Mouse (Mus musculus) heart, postnatal 25 days (tissue): ENCODE measurements around the gene Eral1. TPM values are rescaled to one million over a fixed set of nuclear protein-coding genes. Genes with fewer than 3 reads are reported as not detected.
A peak's percentile ranks its signal among the peaks of the same experiment; 100 is the strongest.
"Not testable (repeated sequence)": the region's sequence is repeated elsewhere in the genome, so short reads cannot be mapped to it uniquely, and the experiment has no call there.

Experiments
- DNase-seq: peaks from one replicate; pipeline ENCODE4 v3.0.0; 2022; ENCODE audit warnings: low spot score
- intact Hi-C: fragments of 180-260 bp; cut with DNase I; formaldehyde crosslinking; loops from one replicate; pipeline ENCODE4 v1.15.1; 2025
- microRNA-seq: library from miRNA; unstranded; fragments of <30 nt; microRNA quantifications from one replicate; pipeline ENCODE4 v1.2.0, GENCODE M21; 2022
- total RNA-seq, 2 experiments: library from RNA; stranded (reverse); gene quantifications; 2 replicates each; pipeline ENCODE4 v1.2.3; 2021

The Eral1 gene
- total RNA-seq, 2 experiments from 2014 or later = 25.7 to 27.6 TPM

DNA sequence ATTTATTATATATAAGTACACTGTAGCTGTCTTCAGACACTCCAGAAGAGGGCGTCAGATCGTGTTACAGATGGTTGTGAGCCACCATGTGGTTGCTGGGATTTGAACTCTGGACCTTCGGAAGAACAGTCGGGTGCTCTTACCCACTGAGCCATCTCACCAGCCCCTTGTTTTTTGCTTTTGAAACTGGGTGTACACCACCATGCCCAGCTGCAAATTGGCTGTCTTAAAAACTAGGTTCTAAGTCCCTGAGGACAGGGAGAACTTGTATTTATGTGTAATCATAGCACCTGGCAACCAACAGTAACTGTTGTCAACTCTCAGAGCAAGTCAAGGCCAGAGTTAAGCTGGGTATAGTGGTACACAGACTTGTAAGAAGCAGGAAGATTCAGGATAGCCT is 31.5 kb downstream of the Eral1 start:
- intact Hi-C loops, DNase-seq: not testable (repeated sequence)

DNA sequence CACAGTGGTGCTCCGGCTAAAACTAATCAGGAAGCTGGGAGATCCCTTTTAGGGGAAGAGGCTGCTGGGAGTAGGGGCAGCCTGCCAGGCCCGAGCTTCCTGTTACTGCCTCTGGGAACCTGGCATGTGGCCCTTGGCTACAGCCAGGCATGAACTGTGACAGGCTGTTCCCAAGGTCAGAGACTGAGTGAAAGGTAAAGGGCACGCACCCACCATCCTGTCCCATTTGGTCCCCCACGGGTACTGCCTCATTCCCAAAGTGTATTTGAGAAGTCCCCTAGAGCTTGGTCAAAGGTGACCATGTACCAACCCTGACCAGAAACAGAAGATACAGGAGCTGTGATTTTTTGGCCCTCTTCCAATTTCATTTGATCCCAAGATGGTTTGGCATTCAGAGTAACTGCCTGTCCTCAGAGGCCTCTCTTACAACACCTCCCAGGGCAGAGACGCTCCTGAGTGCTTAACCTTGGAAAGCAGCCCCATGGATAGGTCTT is 35.4 kb downstream of the Eral1 start:
- intact Hi-C loops = no loop called here
- peak; percentile 79 for DNase-seq

DNA sequence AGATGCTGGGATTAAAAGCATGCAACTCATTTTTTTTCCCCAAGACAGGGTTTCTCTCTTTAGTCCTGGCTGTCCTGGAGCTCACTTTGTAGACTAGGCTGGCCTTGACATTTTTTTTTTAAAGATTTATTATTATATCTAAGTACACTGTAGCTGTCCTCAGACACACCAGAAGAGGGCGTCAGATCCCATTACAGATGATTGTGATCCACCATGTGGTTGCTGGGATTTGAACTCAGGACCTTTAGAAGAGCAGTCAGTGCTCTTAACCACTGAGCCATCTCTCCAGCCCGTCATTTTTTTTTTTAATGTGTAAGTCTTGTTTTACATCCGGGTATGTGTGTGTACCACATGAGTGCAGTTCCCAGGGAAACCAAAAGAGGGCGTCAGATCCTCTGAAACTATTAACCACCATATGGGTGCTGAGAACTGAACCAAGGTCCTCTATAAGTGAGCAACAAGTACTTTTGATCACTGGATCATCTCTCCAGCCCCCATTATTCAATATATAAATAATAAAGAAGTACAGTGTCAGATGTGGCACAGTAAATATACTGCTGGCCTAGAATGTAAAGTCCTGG is 37.8 kb downstream of the Eral1 start:
- intact Hi-C loops, DNase-seq: not testable (repeated sequence)

DNA sequence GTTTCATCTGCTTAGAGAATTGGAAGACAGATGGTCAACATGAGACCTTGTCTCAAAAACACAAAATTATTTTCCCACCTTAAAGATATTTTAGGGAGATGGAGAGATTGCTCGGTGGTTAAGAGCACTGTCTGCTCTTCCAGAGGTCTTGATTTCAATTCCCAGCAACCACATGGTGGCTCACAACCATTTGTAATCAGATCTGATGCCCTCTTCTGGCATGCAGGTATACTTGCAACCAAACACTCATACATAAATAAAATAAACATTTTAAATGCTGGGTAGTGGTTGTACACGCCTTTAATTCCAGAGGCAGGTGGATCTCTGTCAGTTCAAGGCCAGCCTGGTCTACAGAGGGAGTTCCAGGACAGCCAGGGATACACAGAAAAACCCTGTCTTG is 39.3 kb downstream of the Eral1 start:
- intact Hi-C loops = no loop called here
- DNase-seq = no peak

DNA sequence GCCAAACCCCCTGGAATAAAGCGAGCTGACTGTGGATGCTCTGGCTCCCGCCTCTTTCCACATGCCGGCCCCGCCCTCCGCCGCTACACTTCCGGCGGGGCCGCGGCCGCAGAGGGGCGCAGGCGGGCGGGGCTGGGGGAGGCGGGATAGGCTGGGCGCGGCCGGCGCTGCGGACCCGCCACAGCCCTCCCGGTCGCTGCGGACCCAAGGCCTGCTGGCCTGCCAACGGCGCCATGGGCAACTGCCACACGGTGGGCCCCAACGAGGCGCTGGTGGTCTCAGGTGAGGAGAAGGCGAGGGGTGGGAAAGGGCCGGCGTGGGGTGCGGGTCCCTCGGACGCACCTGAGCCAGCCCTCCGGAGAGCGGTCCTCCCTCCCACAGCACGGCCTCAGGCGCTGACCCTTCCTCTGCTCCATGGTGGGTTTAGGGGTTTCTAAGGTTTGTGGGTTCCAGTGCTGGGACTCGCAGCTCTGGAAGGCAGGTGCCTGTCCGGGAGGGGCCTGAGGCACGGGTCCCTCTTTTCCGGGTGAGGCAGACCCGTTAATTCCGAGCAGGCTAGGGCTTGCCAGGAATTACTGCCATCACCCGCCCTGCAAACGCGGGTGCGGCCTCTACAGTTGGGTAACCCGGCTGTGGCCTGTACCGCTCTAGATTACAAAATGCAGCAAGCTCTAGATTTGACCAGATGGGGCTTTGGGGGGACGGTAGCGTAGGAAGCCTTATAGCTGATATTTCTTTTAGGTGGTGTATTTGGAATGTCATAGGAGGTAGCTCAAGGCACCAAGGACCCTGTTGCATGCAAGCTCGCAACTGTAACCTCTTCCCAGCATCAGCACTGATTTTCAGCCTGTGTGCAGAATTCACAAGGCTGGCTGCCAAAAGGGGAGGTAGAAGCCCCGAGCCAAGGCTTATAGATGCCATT is 42.1 kb downstream of the Eral1 start, which contains the start of gene Flot2:
Gene Flot2 (plus strand): TSS at position 101 of the 922 bp plus-strand sequence.
- DNase-seq = peak; percentile 38
- intact Hi-C loops = no loop called here

DNA sequence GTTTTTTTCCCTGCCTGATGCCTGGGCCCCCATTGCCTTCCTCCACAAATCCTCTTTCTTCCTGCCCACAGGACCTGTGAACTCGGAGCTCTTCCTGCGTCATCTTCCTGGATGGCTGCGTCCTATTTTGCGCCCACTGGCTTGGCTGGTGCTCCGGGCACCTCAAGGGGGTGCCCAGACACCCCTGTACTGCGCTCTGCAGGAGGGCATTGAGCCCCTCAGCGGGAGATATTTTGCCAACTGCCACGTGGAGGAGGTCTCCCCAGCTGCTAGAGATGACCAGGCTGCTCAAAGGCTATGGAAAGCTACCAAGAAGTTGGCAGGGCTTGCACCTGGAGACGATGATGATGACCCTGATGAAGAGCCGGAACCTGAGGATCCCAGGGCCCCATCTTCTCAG is 43.4 kb downstream of the Eral1 start:
- DNase-seq = no peak
- intact Hi-C loops = no loop called here

DNA sequence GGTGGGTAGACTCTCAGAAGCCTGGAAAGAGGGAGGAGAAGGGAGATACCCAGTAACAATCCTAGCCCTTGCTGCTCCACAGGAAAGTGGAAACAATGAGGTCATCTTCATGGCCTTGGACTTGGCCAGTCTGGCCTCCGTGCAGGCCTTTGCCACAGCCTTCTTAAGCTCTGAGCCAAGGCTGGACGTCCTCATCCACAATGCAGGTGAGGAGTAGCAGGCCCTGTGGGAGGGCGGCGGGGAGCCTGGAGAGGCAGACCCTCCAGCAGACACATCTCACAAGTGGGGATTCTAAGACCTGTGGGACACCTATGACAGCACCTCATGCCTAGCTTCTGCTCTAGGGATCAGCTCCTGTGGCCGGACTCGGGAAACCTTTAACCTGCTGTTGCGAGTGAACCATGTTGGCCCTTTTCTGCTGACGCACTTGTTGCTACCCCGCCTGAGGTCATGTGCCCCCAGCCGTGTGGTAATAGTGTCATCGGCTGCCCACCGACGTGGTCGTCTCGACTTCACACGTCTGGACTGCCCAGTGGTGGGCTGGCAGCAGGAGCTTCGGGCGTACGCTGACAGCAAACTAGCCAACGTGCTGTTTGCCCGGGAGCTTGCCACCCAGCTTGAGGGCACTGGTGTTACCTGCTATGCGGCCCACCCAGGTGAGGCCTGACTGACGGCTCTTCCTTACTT is 46.1 kb downstream of the Eral1 start:
- intact Hi-C loops = no loop called here
- DNase-seq = no peak

DNA sequence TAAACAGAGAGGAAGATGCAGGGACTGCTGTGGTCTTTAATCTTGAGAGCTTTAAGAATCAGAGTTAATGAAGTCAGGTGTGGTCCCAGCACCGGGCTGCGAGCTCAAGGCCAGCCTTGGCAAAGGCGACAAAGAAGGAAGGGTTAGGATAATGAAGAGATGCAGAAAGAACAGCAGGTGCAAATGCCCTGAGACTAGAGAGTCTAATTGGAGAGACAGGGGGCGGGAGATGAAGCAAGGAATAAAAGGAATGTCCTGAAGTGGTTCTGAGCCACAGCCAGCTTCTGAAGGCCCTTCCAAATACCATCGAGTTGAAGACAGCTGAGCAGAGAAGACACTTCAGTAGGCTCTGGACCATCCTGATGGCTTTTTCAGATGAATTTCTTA is 47.4 kb downstream of the Eral1 start:
- DNase-seq = no peak
- intact Hi-C loops = no loop called here

DNA sequence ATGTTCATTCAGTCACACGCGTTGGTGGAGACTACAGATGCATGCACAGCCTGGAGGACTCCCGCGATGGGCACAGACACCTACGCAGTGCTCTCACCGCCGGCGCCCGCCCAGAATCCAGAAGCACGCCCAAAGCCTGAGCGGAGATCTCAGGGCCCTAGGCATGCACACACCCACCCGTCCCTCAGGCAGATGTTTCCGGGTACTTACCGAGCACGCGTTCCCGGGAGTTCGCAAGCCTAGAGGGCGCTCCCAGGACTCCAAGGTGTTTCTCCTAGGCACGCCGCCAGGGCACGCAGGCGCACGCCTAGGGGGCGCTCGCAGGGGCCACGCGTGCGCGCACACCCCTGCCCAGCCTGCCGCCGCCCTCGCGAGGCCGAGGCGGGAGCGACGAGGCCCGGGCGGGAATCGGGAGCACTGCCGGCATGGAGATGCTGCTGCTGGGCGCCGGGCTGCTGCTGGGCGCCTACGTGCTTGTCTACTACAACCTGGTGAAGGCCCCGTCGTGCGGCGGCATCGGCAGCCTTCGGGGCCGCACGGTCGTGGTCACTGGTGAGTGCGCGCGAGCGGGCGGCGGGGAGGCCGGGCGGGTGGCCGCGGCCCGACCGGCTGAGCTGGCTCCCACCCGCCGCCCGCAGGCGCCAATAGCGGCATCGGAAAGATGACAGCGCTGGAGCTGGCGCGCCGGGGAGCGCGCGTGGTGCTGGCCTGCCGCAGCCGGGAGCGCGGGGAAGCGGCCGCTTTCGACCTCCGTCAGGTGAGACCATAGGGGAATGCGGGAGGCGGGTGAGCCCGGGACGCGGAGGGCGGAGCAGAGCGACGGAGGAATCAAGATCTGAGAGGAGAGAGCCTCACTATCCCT is 48.0 kb downstream of the Eral1 start, which contains the start of gene Dhrs13:
Gene Dhrs13 (plus strand): TSS at position 334 of the 862 bp plus-strand sequence.
- DNase-seq = peak; percentile 84
- intact Hi-C loops = no loop called here

DNA sequence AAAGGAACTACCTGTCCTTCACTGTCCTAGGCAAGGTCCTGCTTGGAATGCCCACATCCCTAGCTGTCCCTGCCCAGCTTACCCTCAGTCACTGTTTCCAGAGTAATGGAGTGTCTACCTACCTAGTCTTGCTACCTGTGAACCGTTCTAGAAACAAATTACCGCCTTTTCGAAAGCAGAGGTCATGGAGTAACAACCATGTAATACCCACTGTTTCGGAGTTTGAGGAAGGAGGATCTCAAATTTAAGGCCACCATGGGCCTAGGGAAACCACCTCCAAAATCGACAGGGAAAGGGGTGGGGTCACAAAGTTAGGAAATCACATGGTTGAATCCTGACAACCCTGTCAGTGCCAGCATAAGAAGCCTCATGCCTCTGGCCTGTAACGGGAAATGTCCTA is 48.8 kb downstream of the Eral1 start:
- no peak for DNase-seq
- intact Hi-C loops = no loop called here

DNA sequence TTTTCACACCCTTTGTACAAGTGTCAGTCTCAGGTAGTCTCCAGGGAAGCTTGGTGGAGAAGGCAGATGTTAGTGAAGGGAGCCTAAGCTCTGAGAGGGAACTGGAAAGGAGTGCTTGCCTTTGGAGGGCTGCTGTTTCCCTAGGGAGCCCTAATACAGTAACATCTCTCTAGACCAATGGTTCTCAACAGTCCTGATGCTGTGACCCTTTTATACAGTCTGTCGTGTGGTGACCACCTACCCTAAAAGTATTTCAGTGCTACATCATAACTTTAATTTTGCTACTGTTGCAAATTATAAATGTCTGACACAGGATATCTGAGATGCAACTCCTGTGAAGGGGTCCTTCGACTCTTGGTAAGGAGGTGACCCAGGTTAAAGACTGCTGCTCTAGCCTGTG is 49.6 kb downstream of the Eral1 start:
- no peak for DNase-seq
- intact Hi-C loops = no loop called here

DNA sequence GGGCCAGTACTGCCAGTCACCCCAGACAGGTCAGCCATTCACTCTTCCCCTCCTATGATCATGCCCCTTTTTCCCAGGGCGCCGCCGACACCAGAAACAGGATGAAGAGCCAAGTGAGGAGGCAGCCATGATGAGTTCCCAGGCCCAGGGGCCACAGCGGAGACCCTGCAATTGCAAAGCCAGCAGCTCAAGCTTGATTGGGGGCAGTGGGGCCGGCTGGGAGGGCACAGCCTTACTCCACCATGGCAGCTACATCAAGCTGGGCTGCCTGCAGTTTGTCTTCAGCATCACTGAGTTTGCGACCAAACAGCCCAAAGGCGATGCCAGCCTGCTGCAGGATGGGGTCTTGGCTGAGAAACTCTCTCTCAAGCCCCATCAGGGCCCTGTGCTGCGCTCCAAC is 50.9 kb downstream of the Eral1 start:
- no peak for DNase-seq
- intact Hi-C loops = no loop called here

DNA sequence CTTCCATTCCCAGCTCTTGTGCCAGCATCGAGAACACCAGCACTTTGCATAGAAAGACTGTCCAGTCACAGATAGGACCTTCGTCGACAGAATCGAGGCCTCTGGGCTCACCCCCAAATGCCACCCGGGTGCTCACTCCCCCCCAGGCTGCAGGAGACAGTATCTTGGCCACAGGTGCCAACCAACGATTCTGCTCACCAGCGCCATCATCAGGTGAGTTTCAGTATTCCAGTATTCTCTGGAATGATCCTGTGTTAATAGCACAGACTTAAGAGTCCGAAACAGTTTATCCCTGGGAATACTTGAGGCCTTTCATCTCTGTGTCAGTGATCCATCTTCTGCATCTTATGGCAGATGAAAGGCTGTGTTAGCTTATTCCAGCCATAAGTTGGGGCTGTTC is 56.6 kb downstream of the Eral1 start:
- intact Hi-C loops = loop anchor here (5.0 kb wide), 1 partner anchor 36 kb away; no protein-coding TSS in a partner anchor
- no peak for DNase-seq

Small RNAs within 50 kb of the gene (microRNA-seq; reads per million reads assigned to microRNA genes)
- gene Mir144 = 254 reads per million, percentile 68 among the genes with 10 or more reads in this experiment
- not detected for gene Mir451a
- not detected for gene Mir451b

Other genes with a start within 250 kb of the Eral1 start
- 1 to 10 TPM in 1 of 2 experiments, under 1 TPM in 1; 0.52 to 1.3 TPM for gene Pipox, start 186.3 kb downstream of the Eral1 start, total RNA-seq
- gene Sez6, start 149.6 kb downstream of the Eral1 start, total RNA-seq = under 1 TPM; 0.21 to 0.22 TPM
- 10 to 100 TPM; 23.7 to 28.6 TPM for gene Phf12, start 97.6 kb downstream of the Eral1 start, total RNA-seq
- 1 to 10 TPM; 3.2 to 4.4 TPM for gene Dhrs13, start 48.1 kb downstream of the Eral1 start, total RNA-seq
- 10 to 100 TPM; 59.3 to 61.2 TPM for gene Flot2, start 42.5 kb downstream of the Eral1 start, total RNA-seq
- gene Fam222b, start 14.3 kb upstream of the Eral1 start, total RNA-seq = 10 to 100 TPM; 10.8 to 12.3 TPM
- gene Traf4, start 85.2 kb upstream of the Eral1 start, total RNA-seq = 1 to 10 TPM; 4.6 to 6.7 TPM
- gene Nek8, start 96.3 kb upstream of the Eral1 start, total RNA-seq = 1 to 10 TPM; 2.5 to 2.6 TPM
- 1 to 10 TPM; 5.5 to 7.2 TPM for gene Tlcd1, start 96.3 kb upstream of the Eral1 start, total RNA-seq
- gene Rpl23a, start 103.2 kb upstream of the Eral1 start, total RNA-seq = 100 to 1,000 TPM; 776 to 853 TPM
- 10 to 100 TPM; 11.2 to 12.2 TPM for gene Rab34, start 108.0 kb upstream of the Eral1 start, total RNA-seq
- 1 to 10 TPM in 1 of 2 experiments, under 1 TPM in 1; 0.31 to 1.1 TPM for gene Proca1, start 113.0 kb upstream of the Eral1 start, total RNA-seq
- gene Sdf2, start 165.4 kb upstream of the Eral1 start, total RNA-seq = 10 to 100 TPM; 47.5 to 48.0 TPM
- 10 to 100 TPM; 26.9 to 28.1 TPM for gene Supt6, start 165.6 kb upstream of the Eral1 start, total RNA-seq
- gene 2610507B11Rik, start 181.4 kb upstream of the Eral1 start, total RNA-seq = 100 to 1,000 TPM; 190 to 210 TPM
- gene BC030499, start 210.5 kb upstream of the Eral1 start, total RNA-seq = 1 to 10 TPM in 1 of 2 experiments, under 1 TPM in 1; 0.98 to 1.5 TPM
- under 1 TPM; 0.62 to 0.67 TPM for gene Spag5, start 221.1 kb upstream of the Eral1 start, total RNA-seq
- under 1 TPM; 0.50 to 0.52 TPM for gene Aldoc, start 242.6 kb upstream of the Eral1 start, total RNA-seq
- gene Pigs, start 248.0 kb upstream of the Eral1 start, total RNA-seq = 10 to 100 TPM; 23.0 to 23.6 TPM